Mouse (Mus musculus): Measurements from ENCODE around the gene Focad.

DNA sequence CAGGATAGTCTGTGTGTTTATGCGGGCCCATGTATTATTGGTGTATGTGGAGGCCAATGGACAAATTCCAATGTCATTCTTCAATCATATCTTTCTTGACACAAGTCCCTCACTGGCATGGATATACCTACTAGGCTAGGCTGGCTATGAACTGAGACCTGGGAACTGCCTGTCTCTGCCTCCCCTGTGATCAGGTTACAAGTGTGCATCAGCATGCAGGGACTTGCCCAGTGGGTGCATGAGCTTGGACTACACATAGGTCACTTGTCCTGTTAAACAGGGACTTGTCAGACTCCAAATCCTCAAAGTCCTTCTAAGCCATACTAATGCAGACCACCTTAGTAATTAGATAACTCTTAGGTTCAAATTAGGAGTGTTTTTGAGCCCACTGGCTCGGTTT, 184.1 kb downstream of the Focad start:
- no peak for TF ChIP-seq POLR2A (IDR thresholded peaks at IDR 0.05; ENCODE audit: low read depth, low read length)
- TF ChIP-seq CTCF (conservative IDR thresholded peaks at IDR 0.05; ENCODE audit: insufficient read depth, insufficient read length, low read depth, low read length): no peak

All from kidney, adult 2 months (tissue).